Mouse (Mus musculus) lung, adult 2 months (tissue): ENCODE results near the gene Rps2.

Experiments used
- CTCF ChIP-seq: fragments of 200-500 bp; IDR thresholded peaks from 2 replicates; pipeline ENCODE4 v1.5.1; 2011; ENCODE audit warnings: mild to moderate bottlenecking, low read length, control low read depth; ENCODE audit not compliant: insufficient read depth
- POLR2A ChIP-seq: fragments of 200-500 bp; IDR thresholded peaks from 2 replicates; pipeline ENCODE4 v1.6.1; 2011; ENCODE audit warnings: low read depth, mild to moderate bottlenecking, control low read depth, low read length, borderline replicate concordance; ENCODE audit errors: extremely low read depth

DNA sequence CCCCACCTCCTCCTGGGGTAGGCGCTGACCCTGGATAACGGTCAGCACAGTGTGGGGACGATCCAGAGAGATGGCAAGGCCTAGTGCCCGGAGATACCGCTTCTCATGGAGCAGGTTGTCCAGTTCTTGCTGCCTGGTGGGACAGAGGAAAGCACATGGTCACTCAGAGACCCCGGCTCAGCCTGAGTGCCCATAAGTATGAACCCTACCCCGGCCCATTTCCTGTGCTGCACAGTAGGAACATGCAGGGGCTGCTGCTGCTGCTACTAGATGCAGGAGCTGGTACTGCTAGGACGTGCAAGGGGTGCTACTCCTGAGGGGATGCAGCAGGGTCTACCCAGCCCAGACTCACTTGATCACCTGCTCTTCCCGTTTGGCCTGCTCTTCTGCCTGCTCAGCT is 16.7 kb upstream of the Rps2 start:
- TF ChIP-seq CTCF (no peak), POLR2A (no peak)
